Mouse (Mus musculus) midbrain, postnatal 0 days (tissue): Measurements from ENCODE around the gene Hnrnpl. TPM values are rescaled to one million over a fixed set of nuclear protein-coding genes. Genes with fewer than 3 reads are reported as not detected.

ENCODE experiments used
- ATAC-seq: fragments of 200-750 bp; cut with Nextera tagmentation; 2 replicates; pipeline ENCODE4 v1.8.0; 2017; ENCODE audit warnings: moderate number of reproducible peaks, mild to moderate bottlenecking, moderate TSS enrichment, moderate library complexity; ENCODE audit not compliant: low FRiP score
- DNase-seq: peaks from one replicate; pipeline ENCODE4 v3.0.0-alpha.2; 2015; ENCODE audit warnings: low spot score
- H3K27ac ChIP-seq: fragments of 300-500 bp; sonication (generic); 2 replicates; pipeline ENCODE4 v1.5.1; 2014; ENCODE audit warnings: low read depth, mild to moderate bottlenecking, low read length, mixed read lengths
- H3K27me3 ChIP-seq: fragments of 300-500 bp; sonication (generic); 2 replicates; pipeline ENCODE4 v1.6.1; 2014; ENCODE audit warnings: low read length, control low read depth, mixed read lengths; ENCODE audit not compliant: insufficient read depth
- H3K36me3 ChIP-seq: fragments of 300-500 bp; sonication (generic); 2 replicates; pipeline ENCODE4 v1.6.1; 2014; ENCODE audit warnings: low read length, control low read depth, mixed read lengths; ENCODE audit not compliant: insufficient read depth
- H3K4me1 ChIP-seq: fragments of 300-500 bp; sonication (generic); 2 replicates; pipeline ENCODE4 v1.6.1; 2014; ENCODE audit warnings: mild to moderate bottlenecking, control low read depth, antibody characterized with exemption, low read length, mixed read lengths; ENCODE audit not compliant: insufficient read depth
- H3K4me2 ChIP-seq: fragments of 300-500 bp; sonication (generic); 2 replicates; pipeline ENCODE4 v1.6.1; 2014; ENCODE audit warnings: low read depth, mild to moderate bottlenecking, low read length, mixed read lengths; ENCODE audit not compliant: poor library complexity, severe bottlenecking
- H3K4me3 ChIP-seq: fragments of 300-500 bp; sonication (generic); 2 replicates; pipeline ENCODE4 v1.5.1; 2014; ENCODE audit warnings: low read depth, mild to moderate bottlenecking, low read length, moderate library complexity
- H3K9ac ChIP-seq: fragments of 300-500 bp; sonication (generic); replicated peaks from 2 replicates; pipeline ENCODE4 v1.6.1; 2014; ENCODE audit warnings: mild to moderate bottlenecking, low read length, moderate library complexity, mixed read lengths; ENCODE audit not compliant: poor library complexity, severe bottlenecking
- H3K9me3 ChIP-seq: fragments of 300-500 bp; sonication (generic); 2 replicates; pipeline ENCODE4 v1.6.1; 2016; ENCODE audit warnings: low read length, control low read depth
- CTCF ChIP-seq: IDR thresholded peaks from 2 replicates; pipeline ENCODE4 v1.5.1; 2016; ENCODE audit warnings: antibody characterized with exemption, mild to moderate bottlenecking
- WGBS: fragments of 180-500 bp; shearing (Covaris S2); extraction: QIAGEN DNeasy Blood & Tissue Kit; methylation state at CpG from one replicate; pipeline ENCODE4 v1.1.7; 2014; 5-methylcytosine and 5-hydroxymethylcytosine counted together
- polyA plus RNA-seq: library from polyadenylated mRNA; unstranded; fragments of >200 nt; fragmentation: Nextera tagmentation; extraction: Ambion mirVana; gene quantifications from 2 replicates; pipeline ENCODE4 v1.2.1, GENCODE M21; 2015
- total RNA-seq: library from RNA; depleted of rRNA; stranded (reverse); fragments of >200 nt; gene quantifications from 2 replicates; pipeline ENCODE4 v1.2.3, GENCODE M21; 2014

Hnrnpl gene
- total and polyA plus RNA-seq, 2 experiments from 2014 or later = 175 to 265 TPM

GRCm38 (mm10) chr7:28774164-28774563 lies 34.2 kb upstream of the Hnrnpl start:
- WGBS = 40% methylated on average over 12 of the region's 12 CpGs
- H3K4me2 ChIP-seq = no peak overlapping the region
- ATAC-seq (peak; percentile 68), DNase-seq (peak; percentile 73)
- no peak overlapping the region for H3K4me3 ChIP-seq
- H3K36me3 ChIP-seq = peaks cover 9% of the 10 kb centered on the region
- TF ChIP-seq CTCF = no peak
- no peak overlapping the region for H3K9ac ChIP-seq
- no peaks in the 10 kb centered on the region for H3K9me3 ChIP-seq
- no peaks in the 10 kb centered on the region for H3K4me1 ChIP-seq
- H3K27ac ChIP-seq = no peak overlapping the region
- no peaks in the 10 kb centered on the region for H3K27me3 ChIP-seq

- H3K27ac ChIP-seq = no peak overlapping the region
- ATAC-seq = no peak
- no peak overlapping the region for H3K9ac ChIP-seq
- no peaks in the 10 kb centered on the region for H3K4me1 ChIP-seq
- H3K36me3 ChIP-seq = peaks cover 9% of the 10 kb centered on the region
- H3K27me3 ChIP-seq = no peaks in the 10 kb centered on the region
- no peaks in the 10 kb centered on the region for H3K9me3 ChIP-seq
- WGBS = 78% methylated on average over 7 of the region's 7 CpGs
- no peak for TF ChIP-seq CTCF
- peak; percentile 39 for DNase-seq
- H3K4me2 ChIP-seq = no peak overlapping the region
- no peak overlapping the region for H3K4me3 ChIP-seq
Measured at GRCm38 (mm10) chr7:28775129-28775528, 33.2 kb upstream of the Hnrnpl start.

GRCm38 (mm10) chr7:28778825-28779224 lies 29.5 kb upstream of the Hnrnpl start:
- Histone ChIP-seq H3K9me3 (no peaks in the 10 kb centered on the region), H3K4me1 (0 out of 2 replicates have a peak, but pooled peaks cover 3% of the 10 kb centered on the region), H3K4me2 (no peak overlapping the region), H3K4me3 (no peak overlapping the region), H3K27ac (no peak overlapping the region), H3K27me3 (no peaks in the 10 kb centered on the region), H3K9ac (no peak overlapping the region), H3K36me3 (peaks cover 13% of the 10 kb centered on the region)
- no peak for ATAC-seq
- TF ChIP-seq CTCF = no peak
- DNase-seq = no peak
- 87% methylated on average over 9 of the region's 9 CpGs for WGBS

- no peaks in the 10 kb centered on the region for H3K27me3 ChIP-seq
- DNase-seq (peak; percentile 91), ATAC-seq (no peak)
- no peaks in the 10 kb centered on the region for H3K9me3 ChIP-seq
- 0 out of 2 replicates have a peak, but pooled peaks cover 3% of the 10 kb centered on the region for H3K4me1 ChIP-seq
- H3K4me2 ChIP-seq = no peak overlapping the region
- WGBS = 46% methylated on average over 6 of the region's 6 CpGs
- no peak overlapping the region for H3K4me3 ChIP-seq
- H3K36me3 ChIP-seq = peaks cover 25% of the 10 kb centered on the region
- peak; percentile 80 for TF ChIP-seq CTCF
- no peak overlapping the region for H3K9ac ChIP-seq
- no peak overlapping the region for H3K27ac ChIP-seq
Measured at GRCm38 (mm10) chr7:28780067-28780658, 28.2 kb upstream of the Hnrnpl start.

DNA sequence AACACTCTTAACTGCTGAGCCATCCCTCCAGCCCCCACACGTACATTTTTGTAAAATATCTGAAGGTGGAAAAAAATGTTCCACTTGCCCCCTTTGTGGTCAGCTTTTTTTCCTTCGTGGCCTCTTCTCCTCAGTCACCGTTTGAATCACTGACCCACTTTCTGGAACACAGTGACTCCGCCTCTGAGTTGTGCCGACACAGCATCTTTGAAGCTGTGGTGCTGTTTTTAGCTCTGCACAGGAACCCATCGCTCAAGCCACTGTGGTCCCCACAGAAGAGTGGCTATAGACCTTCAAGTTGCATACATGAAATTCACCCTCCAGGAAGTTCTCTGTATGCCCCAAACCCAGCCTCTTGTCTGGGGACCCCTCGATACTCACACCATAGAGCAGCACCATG lies 27.5 kb upstream of the Hnrnpl start:
- H3K9ac ChIP-seq = no peak overlapping the region
- no peaks in the 10 kb centered on the region for H3K27me3 ChIP-seq
- peaks cover 32% of the 10 kb centered on the region for H3K36me3 ChIP-seq
- ATAC-seq = no peak
- no peak for DNase-seq
- H3K9me3 ChIP-seq = no peaks in the 10 kb centered on the region
- no peak overlapping the region for H3K27ac ChIP-seq
- 0 out of 2 replicates have a peak, but pooled peaks cover 3% of the 10 kb centered on the region for H3K4me1 ChIP-seq
- no peak for TF ChIP-seq CTCF
- 70% methylated on average over 7 of the region's 7 CpGs for WGBS
- no peak overlapping the region for H3K4me3 ChIP-seq
- H3K4me2 ChIP-seq = no peak overlapping the region

DNA sequence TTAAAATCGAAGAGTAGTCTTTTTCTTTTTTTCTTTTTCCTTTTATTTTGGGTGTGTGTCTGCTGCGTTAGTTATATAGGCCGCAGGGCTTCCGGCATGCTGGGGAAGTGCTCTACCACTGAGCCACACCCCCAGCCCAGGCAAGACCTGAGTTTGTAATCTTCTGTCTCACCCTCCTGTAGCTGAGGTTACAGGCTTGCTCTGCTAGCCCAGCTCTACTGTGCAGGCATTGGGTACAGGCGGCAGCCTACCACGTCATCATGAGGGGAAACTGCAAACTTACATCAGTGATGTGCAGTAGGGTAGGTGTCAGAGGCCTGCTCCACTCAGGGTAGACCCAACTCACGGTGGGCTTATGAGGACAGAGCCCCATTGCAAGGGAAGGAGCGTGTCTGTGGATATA lies 27.1 kb upstream of the Hnrnpl start:
- Histone ChIP-seq H3K27me3 (no peaks in the 10 kb centered on the region), H3K4me2 (no peak overlapping the region), H3K9ac (no peak overlapping the region), H3K4me3 (no peak overlapping the region), H3K9me3 (no peaks in the 10 kb centered on the region), H3K4me1 (0 out of 2 replicates have a peak, but pooled peaks cover 3% of the 10 kb centered on the region), H3K36me3 (peaks cover 36% of the 10 kb centered on the region), H3K27ac (no peak overlapping the region)
- no peak for TF ChIP-seq CTCF
- no peak for DNase-seq
- no peak for ATAC-seq
- WGBS = 86% methylated on average over 8 of the region's 8 CpGs
